Mouse (Mus musculus) cerebral cortex, adult 2 months (tissue): ENCODE measurements around the gene Col8a1.

ENCODE experiments used
- WGBS: fragments of 180-500 bp; shearing (Covaris S2); methylation state at CpG from one replicate; pipeline ENCODE4 v1.1.7; 2018; 5-methylcytosine and 5-hydroxymethylcytosine counted together

Col8a1 gene

GRCm38 (mm10) chr16:57754526-57755125 is at the start of gene Col8a1:
Gene Col8a1, minus strand, starts transcription at chr16:57754737.
- 5% methylated on average over 19 of the region's 19 CpGs for WGBS

GRCm38 (mm10) chr16:57801886-57802285 is 47.3 kb upstream of the Col8a1 start:
- WGBS, result 81% methylated on average over 2 of the region's 2 CpGs

- WGBS, result 64% methylated on average over 6 of the region's 6 CpGs
Measured at GRCm38 (mm10) chr16:57796321-57796720, 41.8 kb upstream of the Col8a1 start.

GRCm38 (mm10) chr16:57765615-57766014 is 11.1 kb upstream of the Col8a1 start:
- 31% methylated on average over 3 of the region's 3 CpGs for WGBS

GRCm38 (mm10) chr16:57759862-57760261 is 5.3 kb upstream of the Col8a1 start:
- 56% methylated on average over 2 of the region's 2 CpGs for WGBS

GRCm38 (mm10) chr16:57755708-57756107 is 1.2 kb upstream of the Col8a1 start:
- WGBS, result 17% methylated on average over 5 of the region's 5 CpGs

GRCm38 (mm10) chr16:57755241-57755640 is 704 bp upstream of the Col8a1 start:
- WGBS, result 12% methylated on average over 12 of the region's 12 CpGs

GRCm38 (mm10) chr16:57753539-57754280 is 827 bp downstream of the Col8a1 start:
- 69% methylated on average over 10 of the region's 10 CpGs for WGBS

- 70% methylated on average over 2 of the region's 2 CpGs for whole genome bisulfite sequencing
Measured at GRCm38 (mm10) chr16:57750549-57750948, 4.0 kb downstream of the Col8a1 start.

GRCm38 (mm10) chr16:57748093-57748492 is 6.4 kb downstream of the Col8a1 start:
- WGBS, result 49% methylated on average over 3 of the region's 3 CpGs

GRCm38 (mm10) chr16:57747357-57748056 is 7.0 kb downstream of the Col8a1 start:
- WGBS, result 66% methylated on average over 2 of the region's 2 CpGs

GRCm38 (mm10) chr16:57740169-57740568 is 14.4 kb downstream of the Col8a1 start:
- 66% methylated on average over 3 of the region's 3 CpGs for whole genome bisulfite sequencing

GRCm38 (mm10) chr16:57734942-57735341 is 19.6 kb downstream of the Col8a1 start:
- WGBS, result 91% methylated on average over 2 of the region's 2 CpGs

- 85% methylated on average over 1 of the region's 1 CpGs for WGBS
Measured at GRCm38 (mm10) chr16:57733545-57733944, 21.0 kb downstream of the Col8a1 start.

- 88% methylated on average over 3 of the region's 3 CpGs for WGBS
Measured at GRCm38 (mm10) chr16:57733139-57733538, 21.4 kb downstream of the Col8a1 start.

- 78% methylated on average over 3 of the region's 3 CpGs for WGBS
Measured at GRCm38 (mm10) chr16:57724978-57725377, 29.6 kb downstream of the Col8a1 start.

- 72% methylated on average over 2 of the region's 2 CpGs for WGBS
Measured at GRCm38 (mm10) chr16:57718982-57719381, 35.6 kb downstream of the Col8a1 start.

GRCm38 (mm10) chr16:57698733-57699132 is 55.8 kb downstream of the Col8a1 start:
- 77% methylated on average over 5 of the region's 5 CpGs for WGBS

- WGBS, result 62% methylated on average over 1 of the region's 1 CpGs
Measured at GRCm38 (mm10) chr16:57694694-57695093, 59.8 kb downstream of the Col8a1 start.

- 96% methylated on average over 2 of the region's 2 CpGs for WGBS
Measured at GRCm38 (mm10) chr16:57693906-57694522, 60.5 kb downstream of the Col8a1 start.

- 60% methylated on average over 5 of the region's 5 CpGs for WGBS
Measured at GRCm38 (mm10) chr16:57685790-57686399, 68.6 kb downstream of the Col8a1 start.

- 64% methylated on average over 2 of the region's 2 CpGs for WGBS
Measured at GRCm38 (mm10) chr16:57672251-57672650, 82.3 kb downstream of the Col8a1 start.
